Mouse (Mus musculus): ENCODE results near the gene Rem2.

The Rem2 gene

GRCm38 (mm10) chr14:54443712-54444618 lies 31.9 kb upstream of the Rem2 start:
- no peak for DNase-seq (ENCODE audit: low spot score in 2 of 2)

DNA sequence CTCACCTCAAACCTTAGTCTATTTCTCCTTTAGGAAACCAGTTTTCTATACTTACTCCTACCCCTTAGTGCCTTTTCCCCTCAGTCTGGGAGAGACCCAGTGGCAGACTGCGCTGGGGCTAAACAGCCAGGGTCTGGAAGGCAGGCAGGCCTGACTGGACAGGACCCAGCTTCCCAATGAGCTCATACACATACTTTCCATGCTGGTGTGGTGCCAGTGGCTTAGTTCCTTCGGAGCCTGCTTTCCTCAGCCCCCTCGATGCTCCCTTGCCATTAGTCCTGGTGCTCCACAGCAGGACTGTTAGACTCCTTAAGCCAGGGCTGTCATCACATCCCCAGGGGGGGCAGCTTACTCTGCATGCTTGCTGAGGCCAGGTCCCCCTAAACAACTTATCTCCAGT lies 30.4 kb upstream of the Rem2 start:
- no peak for DNase-seq (ENCODE audit: low spot score in 2 of 2)

GRCm38 (mm10) chr14:54453566-54453965 lies 22.3 kb upstream of the Rem2 start:
- DNase-seq (ENCODE audit: low spot score in 2 of 2): no peak

DNA sequence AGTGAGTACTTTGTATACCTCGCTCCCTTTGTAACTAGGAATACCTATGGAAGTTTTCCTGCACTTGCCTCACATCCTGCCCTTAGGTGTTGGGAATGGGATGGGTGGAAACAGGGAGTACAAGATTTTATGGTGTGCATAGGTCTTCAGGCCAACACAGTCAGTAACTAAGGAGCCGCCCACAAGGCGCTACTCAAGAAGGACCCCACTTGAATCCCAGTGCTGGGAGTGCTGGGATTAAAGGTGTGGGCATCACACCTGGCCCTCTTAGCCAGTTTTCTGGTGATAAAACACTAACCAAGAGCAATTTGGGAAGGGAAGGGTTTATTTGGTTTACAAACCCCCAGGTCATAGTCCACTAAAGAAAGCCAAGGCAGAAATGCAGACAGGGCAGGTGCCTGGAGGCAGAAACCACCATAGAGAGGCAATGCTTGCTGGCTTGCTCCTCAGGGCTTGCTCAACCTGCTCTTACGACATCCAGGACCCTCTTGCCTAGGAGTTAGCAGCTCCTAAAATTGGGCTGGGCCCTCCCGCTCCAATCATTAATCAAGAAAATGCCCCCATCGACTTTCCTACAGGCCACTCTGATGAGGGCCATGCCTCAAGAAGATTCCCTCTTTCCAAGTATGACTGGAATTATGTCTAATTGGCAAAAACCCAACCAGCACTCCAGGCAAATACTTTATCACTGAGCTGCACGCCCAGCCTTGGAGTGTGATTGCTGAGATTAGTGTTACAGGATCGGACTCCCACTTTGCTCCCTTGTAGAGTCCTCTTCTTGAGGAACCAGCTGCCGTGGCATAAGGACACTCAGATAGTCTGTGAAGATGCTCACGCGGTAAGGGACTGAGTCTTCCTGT lies 21.0 kb upstream of the Rem2 start:
- DNase-seq (ENCODE audit: low spot score in 2 of 2): no peak

DNA sequence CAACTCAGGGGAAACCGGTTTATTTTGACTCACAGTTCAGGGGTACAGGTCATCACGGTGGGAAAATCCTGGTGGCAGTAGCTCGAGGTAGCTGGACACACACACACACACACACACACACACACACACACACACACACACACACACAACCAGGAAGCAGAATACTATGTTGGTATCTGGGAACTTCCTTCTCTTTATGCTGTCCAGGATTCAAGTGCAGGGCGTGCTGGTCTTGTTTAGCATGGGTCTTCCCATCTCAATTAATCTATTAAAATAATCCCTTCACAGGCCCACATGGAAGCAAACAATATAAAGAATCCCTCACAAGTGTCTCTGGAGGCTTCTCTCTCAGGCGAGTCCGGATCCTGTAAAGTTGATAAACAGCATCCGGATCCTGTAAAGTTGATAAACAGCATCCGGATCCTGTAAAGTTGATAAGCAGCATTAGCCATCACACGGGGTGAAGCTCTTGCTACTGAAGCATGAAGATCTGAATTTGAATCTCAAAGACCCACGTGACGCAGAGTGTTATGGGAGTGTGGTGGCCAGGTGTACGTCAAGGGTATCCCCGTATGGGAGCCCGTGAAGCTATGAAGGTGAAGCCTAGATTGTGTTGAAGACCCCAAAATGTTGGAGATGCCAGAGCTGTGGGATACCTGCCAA lies 17.9 kb upstream of the Rem2 start:
- DNase-seq (ENCODE audit: low spot score in 2 of 2): no peak

DNA sequence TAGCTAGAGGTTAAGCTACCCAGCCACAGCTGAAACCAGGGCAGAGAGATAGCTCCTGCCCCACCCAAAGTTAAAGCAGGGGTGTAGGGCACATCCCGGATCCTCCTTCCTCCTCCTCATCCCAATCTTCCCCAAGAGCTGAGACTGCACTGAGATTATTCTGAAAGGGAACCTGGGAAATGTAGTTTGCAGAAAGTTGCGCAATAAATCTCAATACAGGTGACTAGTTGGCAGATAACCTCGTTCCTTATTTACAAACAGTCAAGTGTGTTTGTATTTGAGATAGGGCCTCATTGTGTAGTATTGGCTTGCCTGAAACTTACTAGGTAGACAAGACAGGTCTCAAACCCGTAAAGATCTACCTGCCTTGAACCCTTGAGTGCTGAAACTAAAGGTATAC lies 13.8 kb upstream of the Rem2 start:
- DNase-seq (ENCODE audit: low spot score in 2 of 2): no peak

GRCm38 (mm10) chr14:54463108-54463958 lies 12.6 kb upstream of the Rem2 start:
- no peak for DNase-seq (ENCODE audit: low spot score in 2 of 2)

DNA sequence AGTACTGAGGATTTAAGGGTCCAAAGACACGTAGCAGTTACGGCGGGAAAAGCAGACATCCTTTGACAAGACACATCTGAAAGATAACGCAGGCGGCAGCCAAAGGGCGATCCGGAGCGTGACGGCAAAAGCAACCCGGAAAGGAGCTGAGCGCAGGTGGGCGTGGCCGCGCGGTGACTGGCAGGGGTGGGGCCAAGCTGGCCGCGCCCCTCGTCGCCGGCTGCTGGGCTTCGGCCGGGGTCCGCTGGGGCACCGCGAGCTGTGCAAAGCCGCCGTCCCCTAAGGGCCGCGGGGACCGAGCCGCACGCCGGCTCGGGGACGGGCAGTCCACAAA lies 12.0 kb upstream of the Rem2 start, which contains the start of gene Lrp10:
Gene Lrp10 (plus strand): TSS at position 179 of the 334 bp plus-strand sequence.
- peak; percentile 67 to 75 for DNase-seq (ENCODE audit: low spot score in 2 of 2)

- no peak for DNase-seq (ENCODE audit: low spot score in 2 of 2)
Observed at GRCm38 (mm10) chr14:54464293-54465005, 11.5 kb upstream of the Rem2 start.

- no peak for DNase-seq (ENCODE audit: low spot score in 2 of 2)
Observed at GRCm38 (mm10) chr14:54471467-54471866, 4.4 kb upstream of the Rem2 start.

DNA sequence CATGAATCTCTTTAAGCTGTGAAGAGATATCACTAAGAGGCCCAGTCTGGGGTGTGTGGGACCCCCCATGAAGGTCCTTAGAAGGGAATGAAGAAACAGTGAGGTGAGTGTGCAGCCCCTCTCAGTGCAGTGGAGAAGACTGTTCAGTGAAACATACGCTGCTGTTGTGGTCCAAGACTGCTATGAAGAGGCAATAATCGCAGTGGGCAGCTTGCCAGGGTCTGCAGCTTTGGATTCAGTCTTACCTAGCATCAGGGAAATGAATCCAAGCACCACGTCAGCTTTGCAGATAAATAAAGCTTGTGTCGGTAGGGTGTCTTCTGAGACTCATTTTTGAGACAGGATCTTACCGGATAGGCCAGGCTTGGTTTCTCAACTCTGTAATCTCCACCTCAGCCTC lies 3.2 kb upstream of the Rem2 start:
- no peak for DNase-seq (ENCODE audit: low spot score in 2 of 2)

GRCm38 (mm10) chr14:54474744-54475143 lies 1.2 kb upstream of the Rem2 start:
- DNase-seq (ENCODE audit: low spot score in 2 of 2): no peak

DNA sequence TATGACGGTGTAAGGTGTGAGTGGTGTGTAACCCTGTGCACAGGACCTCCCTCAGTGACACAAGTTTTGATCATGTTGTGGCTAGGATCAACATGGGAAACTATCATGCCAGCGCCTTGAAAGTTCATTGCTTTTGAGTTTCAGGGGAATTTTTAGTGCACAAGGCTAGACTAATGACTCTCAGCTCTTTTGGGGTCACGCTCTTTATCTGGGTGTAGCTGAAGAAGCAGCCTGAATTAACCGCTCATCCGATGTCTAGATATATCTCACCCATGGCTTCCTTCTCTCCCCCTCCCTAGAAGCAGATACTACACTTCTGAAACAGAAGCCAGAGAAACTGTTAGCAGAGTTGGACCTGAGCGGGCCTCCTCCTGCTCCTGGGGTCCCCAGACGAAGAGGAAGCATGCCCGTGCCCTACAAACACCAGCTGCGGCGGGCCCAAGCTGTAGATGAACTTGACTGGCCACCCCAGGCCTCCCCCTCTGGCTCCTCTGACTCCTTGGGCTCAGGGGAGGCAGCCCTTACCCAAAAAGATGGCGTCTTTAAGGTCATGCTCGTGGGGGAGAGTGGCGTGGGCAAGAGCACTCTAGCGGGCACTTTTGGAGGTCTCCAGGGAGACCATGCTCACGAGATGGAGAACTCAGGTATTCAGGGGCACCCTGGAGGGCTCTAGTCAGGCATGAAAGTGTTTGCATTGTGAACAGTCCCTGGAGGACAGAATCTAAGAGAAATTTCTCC lies 1.4 kb downstream of the Rem2 start:
- no peak for DNase-seq (ENCODE audit: low spot score in 2 of 2)

GRCm38 (mm10) chr14:54479451-54479920 lies 3.6 kb downstream of the Rem2 start:
- no peak for DNase-seq (ENCODE audit: low spot score in 2 of 2)

DNA sequence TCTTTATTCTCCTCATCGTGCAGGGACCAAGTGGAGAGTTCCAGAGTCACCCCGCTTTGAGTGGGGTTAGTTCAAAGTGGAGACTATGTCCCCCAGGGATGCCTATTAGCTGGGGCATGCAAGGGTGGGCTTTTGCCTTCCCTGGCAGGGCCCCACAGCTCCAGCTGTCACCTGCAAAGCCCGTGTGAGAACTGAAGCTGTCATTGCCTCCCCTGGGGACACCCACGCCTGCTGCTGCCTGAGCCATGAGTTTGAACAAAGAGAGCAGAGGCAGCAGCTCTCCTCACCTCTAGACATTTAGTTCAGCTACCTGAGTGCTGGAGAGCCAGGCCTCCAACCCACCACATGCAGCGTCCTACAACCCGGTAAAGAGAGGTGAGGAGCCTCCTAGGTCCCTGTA lies 4.8 kb downstream of the Rem2 start:
- no peak for DNase-seq (ENCODE audit: low spot score in 2 of 2)

DNA sequence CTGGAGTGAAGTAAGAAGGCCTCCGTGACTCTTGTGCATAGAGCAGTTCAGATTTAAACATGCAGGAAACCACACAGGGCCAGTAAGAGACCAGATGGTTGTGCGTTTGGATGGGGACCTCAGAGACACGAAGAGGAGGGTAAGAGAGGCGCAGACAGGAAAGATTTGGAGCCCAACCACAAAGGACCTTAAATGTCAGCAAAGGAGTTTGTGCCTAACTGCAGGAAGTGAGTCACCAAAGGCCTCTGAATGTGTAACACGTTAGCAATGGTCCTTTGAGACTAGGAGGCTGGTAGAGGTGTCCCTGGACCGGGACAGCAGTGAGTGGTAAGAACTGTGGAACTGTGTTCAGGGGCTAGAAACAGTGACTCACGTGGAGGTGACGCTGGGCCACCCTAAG lies 5.5 kb downstream of the Rem2 start:
- DNase-seq (ENCODE audit: low spot score in 2 of 2): no peak

DNA sequence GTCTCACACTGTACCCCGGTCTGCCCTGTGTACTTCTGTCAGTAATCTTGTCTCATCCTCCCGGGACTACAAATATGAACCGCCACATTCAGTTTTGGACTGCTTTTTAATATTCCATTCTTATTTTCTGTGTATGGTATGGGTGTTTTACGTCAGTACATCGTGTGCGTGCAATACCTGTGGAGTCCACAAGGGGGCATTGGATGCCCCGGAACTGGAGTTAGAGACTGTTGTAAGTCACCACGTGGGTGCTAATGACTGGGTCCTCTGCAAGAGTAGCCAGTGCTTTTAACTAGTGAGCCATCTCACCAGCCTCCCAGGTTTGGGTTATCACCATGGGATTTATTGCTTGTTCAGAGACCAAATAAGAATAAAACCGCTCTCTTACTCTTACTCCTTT lies 6.6 kb downstream of the Rem2 start:
- no peak for DNase-seq (ENCODE audit: low spot score in 2 of 2)

GRCm38 (mm10) chr14:54485899-54486298 lies 10.0 kb downstream of the Rem2 start:
- no peak for DNase-seq (ENCODE audit: low spot score in 2 of 2)

DNA sequence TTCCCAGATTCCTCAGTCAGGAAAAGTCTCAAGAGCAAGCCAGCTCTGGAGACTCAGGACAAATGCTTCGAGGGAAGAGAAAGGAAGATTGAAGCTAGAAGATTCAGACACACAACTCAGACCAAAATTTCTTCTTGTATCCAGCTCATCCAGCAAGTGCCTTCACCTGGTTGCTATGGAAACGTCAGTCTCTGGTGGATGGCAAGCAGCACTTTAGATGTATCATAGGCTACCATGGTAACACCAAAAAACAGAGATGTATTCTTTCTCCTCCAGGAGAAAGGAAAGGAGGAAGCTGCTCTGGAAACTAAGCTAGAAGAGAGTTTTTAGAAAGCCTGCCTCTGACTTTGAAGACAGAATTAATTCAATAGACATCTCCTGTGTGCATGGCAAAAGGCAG lies 11.8 kb downstream of the Rem2 start:
- DNase-seq (ENCODE audit: low spot score in 2 of 2): no peak

- DNase-seq (ENCODE audit: low spot score in 2 of 2): no peak
Observed at GRCm38 (mm10) chr14:54488350-54488749, 12.4 kb downstream of the Rem2 start.
